Mouse (Mus musculus) embryonic facial prominence, embryonic 15.5 days (tissue): ENCODE measurements around the gene Amh. TPM values are rescaled to one million over a fixed set of nuclear protein-coding genes. Genes with fewer than 3 reads are reported as not detected.
A peak's percentile ranks its signal among the peaks of the same experiment; 100 is the strongest.

Experiments
- ATAC-seq: fragments of 200-750 bp; cut with Nextera tagmentation; 2 replicates; pipeline ENCODE4 v1.8.0; 2017; ENCODE audit warnings: low read depth, moderate TSS enrichment; ENCODE audit not compliant: insufficient number of reproducible peaks, low FRiP score, low TSS enrichment
- H3K27ac ChIP-seq: fragments of 300-500 bp; sonication (generic); replicated peaks from 2 replicates; pipeline ENCODE4 v1.5.1; 2015; ENCODE audit warnings: mild to moderate bottlenecking, inconsistent platforms
- H3K27me3 ChIP-seq: fragments of 300-500 bp; sonication (generic); 2 replicates; pipeline ENCODE4 v1.6.1; 2015; ENCODE audit warnings: inconsistent platforms
- H3K36me3 ChIP-seq: fragments of 300-500 bp; sonication (generic); 2 replicates; pipeline ENCODE4 v1.6.1; 2015; ENCODE audit warnings: mild to moderate bottlenecking, inconsistent platforms
- H3K4me1 ChIP-seq: fragments of 300-500 bp; sonication (generic); 2 replicates; pipeline ENCODE4 v1.6.1; 2015; ENCODE audit warnings: inconsistent platforms
- H3K4me2 ChIP-seq: fragments of 300-500 bp; sonication (generic); replicated peaks from 2 replicates; pipeline ENCODE4 v1.6.1; 2015; ENCODE audit warnings: mild to moderate bottlenecking, inconsistent platforms
- H3K4me3 ChIP-seq: fragments of 300-500 bp; sonication (generic); replicated peaks from 2 replicates; pipeline ENCODE4 v1.5.1; 2015; ENCODE audit warnings: mild to moderate bottlenecking, inconsistent platforms
- H3K9ac ChIP-seq: fragments of 300-500 bp; sonication (generic); 2 replicates; pipeline ENCODE4 v1.6.1; 2015; ENCODE audit warnings: inconsistent platforms
- H3K9me3 ChIP-seq: fragments of 300-500 bp; sonication (generic); replicated peaks from 2 replicates; pipeline ENCODE4 v1.6.1; 2016; ENCODE audit warnings: inconsistent platforms
- WGBS: fragments of 180-500 bp; shearing (Covaris S2); methylation state at CpG from one replicate; pipeline ENCODE4 v1.1.7; 2015; 5-methylcytosine and 5-hydroxymethylcytosine counted together
- microRNA counts: library from miRNA; unstranded; fragments of <30 nt; microRNA quantifications from one replicate; lab custom pipeline; 2016
- microRNA-seq: library from miRNA; unstranded; fragments of <30 nt; microRNA quantifications from one replicate; pipeline ENCODE4, GENCODE M21; 2016; ENCODE audit warnings: borderline number of aligned reads
- polyA plus RNA-seq: library from polyadenylated mRNA; unstranded; fragments of >200 nt; fragmentation: Nextera tagmentation; extraction: Ambion mirVana; gene quantifications from 2 replicates; pipeline ENCODE4 v1.2.1, GENCODE M21; 2015

Gene Amh
- polyA plus RNA-seq, 1 experiment from 2014 or later: 0.09 TPM

DNA sequence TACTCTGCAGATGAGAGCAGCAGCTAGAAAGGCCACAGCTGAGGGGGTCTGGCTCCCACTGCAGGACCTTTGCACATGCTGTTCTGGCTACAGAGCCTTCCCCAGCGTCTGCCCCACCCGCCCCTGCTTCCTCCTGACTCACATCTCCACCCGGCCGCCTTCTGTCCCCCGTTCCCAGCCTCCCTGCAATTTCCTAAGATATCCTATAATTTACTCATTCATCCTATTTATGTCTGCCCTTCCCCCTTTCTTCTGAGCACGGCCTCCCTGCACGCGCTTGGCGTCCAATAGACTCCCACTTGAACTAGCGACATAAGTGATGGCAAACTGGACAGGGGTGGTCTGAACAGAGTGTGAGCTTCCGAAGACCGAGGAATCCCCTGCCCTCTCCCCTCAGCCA, 40.7 kb downstream of the Amh start:
- no peak overlapping the region for H3K27ac ChIP-seq
- no peaks in the 10 kb centered on the region for H3K36me3 ChIP-seq
- ATAC-seq: no peak
- WGBS: 67% methylated on average over 12 of the region's 12 CpGs
- peaks cover 39% of the 10 kb centered on the region for H3K27me3 ChIP-seq
- H3K4me3 ChIP-seq: no peak overlapping the region
- no peak overlapping the region for H3K9ac ChIP-seq
- H3K9me3 ChIP-seq: no peaks in the 10 kb centered on the region
- H3K4me2 ChIP-seq: no peak overlapping the region
- peaks cover 11% of the 10 kb centered on the region for H3K4me1 ChIP-seq

DNA sequence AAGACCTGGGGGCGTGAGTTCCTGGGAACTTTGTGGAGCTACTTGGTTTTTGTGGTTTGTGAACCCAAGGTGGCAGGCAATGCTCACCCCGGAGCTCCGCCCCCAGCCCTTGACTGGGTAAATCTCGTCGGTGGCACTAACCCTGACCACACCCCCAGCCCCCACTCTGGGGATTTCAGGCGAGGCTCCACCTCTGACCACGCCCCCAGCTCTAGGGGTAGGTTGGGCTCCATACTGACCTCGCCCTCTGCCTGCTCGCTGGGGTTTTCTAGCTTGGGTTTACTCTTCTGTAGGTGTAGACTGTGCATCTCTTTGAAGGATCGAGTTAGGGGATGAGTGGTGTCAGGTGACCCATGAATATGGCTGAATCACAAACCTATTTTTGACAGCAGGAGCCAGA, 43.5 kb downstream of the Amh start:
- H3K27ac ChIP-seq: no peak overlapping the region; the same call in 1 of the 2 replicates
- no peak overlapping the region for H3K4me2 ChIP-seq
- peaks cover 10% of the 10 kb centered on the region for H3K4me1 ChIP-seq
- no peak overlapping the region for H3K9ac ChIP-seq
- no peak overlapping the region for H3K4me3 ChIP-seq
- peaks cover 20% of the 10 kb centered on the region for H3K27me3 ChIP-seq
- 16% methylated on average over 10 of the region's 10 CpGs for WGBS
- peaks cover 24% of the 10 kb centered on the region for H3K36me3 ChIP-seq
- ATAC-seq: no peak; the same call in 1 of the 2 replicates
- H3K9me3 ChIP-seq: no peaks in the 10 kb centered on the region

DNA sequence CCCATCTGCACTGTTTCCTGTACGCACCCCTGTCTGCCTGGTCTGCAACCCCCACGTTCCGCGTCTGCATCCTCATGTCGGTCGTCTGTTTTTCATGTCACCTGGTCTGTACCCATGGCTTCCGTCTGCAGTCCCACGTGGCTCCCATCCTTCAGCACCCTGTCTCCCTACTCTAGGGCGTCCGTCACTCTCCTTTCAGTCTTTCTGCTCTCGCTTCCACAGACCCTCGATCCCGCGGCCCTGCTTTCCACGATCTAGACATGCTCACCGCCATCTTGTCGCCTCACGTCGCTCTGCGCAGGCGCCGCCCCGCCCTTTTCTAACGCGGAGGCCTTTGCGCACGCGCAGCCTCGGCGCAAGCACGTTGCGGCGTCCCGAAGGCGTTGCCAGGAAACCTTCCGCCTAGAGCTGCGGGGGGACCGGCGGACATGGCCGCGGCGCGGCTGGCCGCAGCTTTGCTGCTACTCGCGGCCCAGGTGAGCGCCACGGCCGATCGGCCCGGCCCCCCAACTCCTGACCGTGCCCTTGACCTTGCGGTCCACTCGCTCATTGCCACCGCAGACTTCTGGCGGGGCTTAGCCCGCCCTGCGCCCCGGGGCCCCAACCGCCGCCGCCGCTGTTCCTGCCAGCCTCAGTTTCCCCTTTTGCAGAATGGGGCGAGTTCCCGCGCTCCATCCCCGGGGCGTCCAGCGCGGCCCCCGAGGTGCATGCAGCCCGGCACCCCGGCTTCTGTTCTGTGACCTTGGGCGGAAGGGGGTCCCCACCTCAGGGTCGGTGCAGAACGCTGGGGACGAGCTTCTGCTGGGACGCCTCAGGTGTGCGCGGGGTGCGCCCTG, 50.1 kb downstream of the Amh start, which contains the start of the genes Lsm7 and Sppl2b:
TSS of gene Lsm7 (minus strand) at position 297 of the 836 bp plus-strand sequence.
TSS of gene Sppl2b (plus strand) at position 363 of the 836 bp plus-strand sequence.
- H3K9ac ChIP-seq: peak within 1 kb of the TSS; percentile 90
- ATAC-seq: peak; percentile 86
- peaks cover 38% of the 10 kb centered on the region for H3K4me1 ChIP-seq
- peak within 1 kb of the TSS; percentile 100 for H3K4me2 ChIP-seq
- under 1% methylated on average over 81 of the region's 81 CpGs for WGBS
- no peaks in the 10 kb centered on the region for H3K27me3 ChIP-seq
- H3K9me3 ChIP-seq: no peaks in the 10 kb centered on the region
- H3K27ac ChIP-seq: peak within 1 kb of the TSS; percentile 72
- peaks cover 24% of the 10 kb centered on the region for H3K36me3 ChIP-seq
- H3K4me3 ChIP-seq: peak within 1 kb of the TSS; percentile 96

DNA sequence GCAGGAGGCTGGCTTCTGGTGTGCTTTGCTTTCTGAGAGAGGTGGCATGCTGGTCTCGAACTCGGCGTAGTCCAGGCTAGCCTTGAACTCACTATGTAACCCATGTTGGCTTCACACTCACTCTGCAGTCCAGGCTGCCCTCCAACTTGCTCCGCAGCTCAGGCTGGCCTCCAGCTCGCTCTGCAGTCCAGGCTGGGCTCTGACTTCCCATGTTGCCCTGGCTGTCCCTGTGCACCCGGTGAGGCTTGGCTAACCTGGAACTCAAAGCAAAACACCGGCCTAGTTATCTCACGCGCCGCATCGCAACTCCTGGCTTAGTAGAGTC, 50.7 kb downstream of the Amh start:
- WGBS: 13% methylated on average over 11 of the region's 11 CpGs
- Histone ChIP-seq H3K4me2 (peak overlapping the region; percentile 100), H3K9ac (peak overlapping the region; percentile 90), H3K4me3 (peak overlapping the region; percentile 96), H3K27ac (peak overlapping the region; percentile 48; the same call in 1 of the 2 replicates), H3K4me1 (peaks cover 38% of the 10 kb centered on the region), H3K36me3 (peaks cover 24% of the 10 kb centered on the region), H3K27me3 (no peaks in the 10 kb centered on the region), H3K9me3 (no peaks in the 10 kb centered on the region)
- ATAC-seq: no peak

DNA sequence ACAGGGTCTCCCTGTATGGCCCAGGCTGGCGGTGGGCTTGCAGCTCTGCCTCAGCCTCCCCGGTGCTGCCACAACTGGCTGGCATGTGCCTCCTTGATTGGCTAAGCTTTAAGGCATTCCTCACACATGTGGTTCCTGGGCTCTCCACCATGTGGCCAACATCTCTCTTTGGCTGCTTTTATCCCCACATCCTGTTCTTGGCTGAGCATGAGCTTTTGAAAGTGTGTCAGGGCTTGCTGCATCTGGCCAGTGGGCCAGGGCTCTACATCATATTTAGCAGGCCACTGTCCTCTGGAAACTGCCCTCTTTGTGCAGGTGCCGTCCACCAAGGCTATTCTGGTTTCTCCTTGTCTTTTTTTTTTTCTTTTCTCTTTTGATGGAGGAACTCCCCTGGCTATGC, 51.2 kb downstream of the Amh start:
- H3K27me3 ChIP-seq: no peaks in the 10 kb centered on the region
- H3K9me3 ChIP-seq: no peaks in the 10 kb centered on the region
- H3K4me2 ChIP-seq: peak overlapping the region; percentile 100
- peaks cover 20% of the 10 kb centered on the region for H3K36me3 ChIP-seq
- H3K27ac ChIP-seq: peak overlapping the region; percentile 48; the same call in 1 of the 2 replicates
- peak overlapping the region; percentile 90; the same call in 1 of the 2 replicates for H3K9ac ChIP-seq
- H3K4me1 ChIP-seq: peaks cover 38% of the 10 kb centered on the region
- peak overlapping the region; percentile 96 for H3K4me3 ChIP-seq
- 34% methylated on average over 3 of the region's 3 CpGs for WGBS
- ATAC-seq: no peak

DNA sequence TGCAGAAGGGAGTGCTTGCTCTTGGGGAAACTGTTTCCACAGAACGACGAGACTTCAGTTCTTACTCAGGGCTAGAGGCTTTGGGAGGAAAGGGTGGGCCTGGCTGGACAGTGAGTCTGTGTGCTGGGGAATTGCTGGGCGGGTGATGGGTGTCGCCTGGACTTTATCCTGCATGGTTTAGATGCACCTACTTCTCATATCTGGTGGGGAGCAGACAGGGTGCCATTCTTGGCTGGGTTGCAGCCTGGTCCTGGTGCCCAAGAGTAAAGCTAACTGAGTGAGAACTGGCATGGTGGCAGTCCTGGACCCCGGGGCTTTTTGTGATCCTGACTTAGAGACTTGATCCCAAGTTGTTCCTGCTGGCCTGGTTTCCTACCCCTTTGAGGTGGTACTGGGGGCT, 51.9 kb downstream of the Amh start:
- H3K9me3 ChIP-seq: no peaks in the 10 kb centered on the region
- no peaks in the 10 kb centered on the region for H3K27me3 ChIP-seq
- H3K4me2 ChIP-seq: peak overlapping the region; percentile 100; the same call in 1 of the 2 replicates
- H3K27ac ChIP-seq: peak overlapping the region; percentile 48; the same call in 1 of the 2 replicates
- no peak overlapping the region for H3K4me3 ChIP-seq
- peaks cover 20% of the 10 kb centered on the region for H3K36me3 ChIP-seq
- H3K4me1 ChIP-seq: peaks cover 38% of the 10 kb centered on the region
- WGBS: 63% methylated on average over 5 of the region's 5 CpGs
- no peak for ATAC-seq
- no peak overlapping the region for H3K9ac ChIP-seq

MicroRNAs encoded within 50 kb of the gene (microRNA counts, 519-probe panel; counts per million panel counts)
- not detected for microRNA mmu-miR-1982 (lab: Ali Mortazavi, UCI)

Small RNA genes lying within 50 kb of the gene (microRNA-seq; reads per million reads assigned to microRNA genes)
- 2.2 reads per million, percentile 8 among the genes with 10 or more reads in this experiment for gene Mir1982

Other genes starting within 250 kb of the Amh start
- gene Rexo1, start 243.7 kb upstream of the Amh start, polyA plus RNA-seq: 25.8 and 27.1 TPM in 2 replicates
- 9.4 and 11.3 TPM in 2 replicates for gene Klf16, start 227.9 kb upstream of the Amh start, polyA plus RNA-seq
- 112 and 115 TPM in 2 replicates for gene Abhd17a, start 214.9 kb upstream of the Amh start, polyA plus RNA-seq
- 99.1 and 108 TPM in 2 replicates for gene Scamp4, start 202.4 kb upstream of the Amh start, polyA plus RNA-seq
- 7.0 and 7.5 TPM in 2 replicates for gene Adat3, start 202.4 kb upstream of the Amh start, polyA plus RNA-seq
- gene Gm49322, start 199.2 kb upstream of the Amh start, polyA plus RNA-seq: 4.8 TPM in 2 replicates
- gene Csnk1g2, start 182.4 kb upstream of the Amh start, polyA plus RNA-seq: 172 and 190 TPM in 2 replicates
- 82.2 and 82.7 TPM in 2 replicates for gene Btbd2, start 148.2 kb upstream of the Amh start, polyA plus RNA-seq
- gene Mknk2, start 127.1 kb upstream of the Amh start, polyA plus RNA-seq: 99.0 and 105 TPM in 2 replicates
- 48.2 and 51.8 TPM in 2 replicates for gene Mob3a, start 103.3 kb upstream of the Amh start, polyA plus RNA-seq
- 27.0 and 28.0 TPM in 2 replicates for gene Izumo4, start 103.1 kb upstream of the Amh start, polyA plus RNA-seq
- 75.2 and 76.1 TPM in 2 replicates for gene Ap3d1, start 63.0 kb upstream of the Amh start, polyA plus RNA-seq
- gene Dot1l, start 50.0 kb upstream of the Amh start, polyA plus RNA-seq: 17.1 and 21.7 TPM in 2 replicates
- gene Sf3a2, start 7.0 kb upstream of the Amh start, polyA plus RNA-seq: 68.1 and 79.7 TPM in 2 replicates
- gene Plekhj1, start 6.6 kb upstream of the Amh start, polyA plus RNA-seq: 121 and 125 TPM in 2 replicates
- 10.0 and 13.8 TPM in 2 replicates for gene Jsrp1, start 8.3 kb downstream of the Amh start, polyA plus RNA-seq
- 1,751 and 1,885 TPM in 2 replicates for gene Oaz1, start 21.4 kb downstream of the Amh start, polyA plus RNA-seq
- 2.2 and 2.5 TPM in 2 replicates for gene Lingo3, start 38.8 kb downstream of the Amh start, polyA plus RNA-seq
- gene Lsm7, start 50.0 kb downstream of the Amh start, polyA plus RNA-seq: 252 and 265 TPM in 2 replicates
- 51.3 and 60.7 TPM in 2 replicates for gene Sppl2b, start 50.0 kb downstream of the Amh start, polyA plus RNA-seq
- 0.04 and 0.05 TPM in 2 replicates for gene Tmprss9, start 66.6 kb downstream of the Amh start, polyA plus RNA-seq
- 337 and 339 TPM in 2 replicates for gene Timm13, start 95.7 kb downstream of the Amh start, polyA plus RNA-seq
- gene Lmnb2, start 113.0 kb downstream of the Amh start, polyA plus RNA-seq: 56.7 and 60.1 TPM in 2 replicates
- gene Gadd45b, start 124.8 kb downstream of the Amh start, polyA plus RNA-seq: 43.7 and 46.6 TPM in 2 replicates
- gene Gng7, start 209.7 kb downstream of the Amh start, polyA plus RNA-seq: 11.2 and 12.3 TPM in 2 replicates
- gene Diras1, start 220.4 kb downstream of the Amh start, polyA plus RNA-seq: 1.4 and 1.9 TPM in 2 replicates
- 21.7 and 22.7 TPM in 2 replicates for gene Slc39a3, start 232.2 kb downstream of the Amh start, polyA plus RNA-seq